Mouse (Mus musculus) monocyte, adult 2 months (primary cell): ENCODE measurements at regions not wholly inside any gene's neighbourhood (a gene's known extent, or its start where the extent isn't known, plus 50 kb on each side); places are given as distances from the start of the nearest gene placed in this dataset.
"Not testable (repeated sequence)": the region's sequence is repeated elsewhere in the genome, so short reads cannot be mapped to it uniquely, and the experiment has no call there.

Source experiments
- DNase-seq, 2 experiments: peaks; one replicate each; pipeline ENCODE4 v3.0.0; 2022; ENCODE audit warnings: low spot score in 2 of 2, low read depth in 1 of 2

DNA sequence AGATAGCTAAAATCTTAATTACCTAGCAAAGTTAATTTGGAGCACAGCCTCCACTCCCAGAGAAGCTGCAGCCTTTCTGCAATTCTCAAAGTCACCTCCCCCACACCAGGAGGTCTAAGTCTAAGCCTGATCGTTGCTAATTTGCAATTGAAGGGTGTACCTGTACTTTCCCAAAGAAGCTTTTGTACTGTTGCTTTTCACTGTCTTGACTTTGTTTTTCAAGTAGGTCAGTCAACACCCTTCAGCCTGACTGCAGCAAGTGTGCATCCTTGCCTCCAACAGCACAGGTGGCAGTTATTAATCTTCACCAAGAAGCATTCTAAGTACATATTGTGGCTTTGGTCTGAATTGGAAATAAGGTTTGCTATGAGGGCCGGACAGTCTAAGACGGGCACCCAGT is 91.7 kb upstream of the Slc22a30 start:
- DNase-seq = not testable (repeated sequence)

- DNase-seq = not testable (repeated sequence)
These were observed 92.6 kb upstream of the Slc22a30 start for GRCm38 (mm10) chr19:8497526-8497925.

GRCm38 (mm10) chr19:8517721-8518120 is 73.3 kb upstream of the Slc22a8 start:
- not testable (repeated sequence) for DNase-seq

DNA sequence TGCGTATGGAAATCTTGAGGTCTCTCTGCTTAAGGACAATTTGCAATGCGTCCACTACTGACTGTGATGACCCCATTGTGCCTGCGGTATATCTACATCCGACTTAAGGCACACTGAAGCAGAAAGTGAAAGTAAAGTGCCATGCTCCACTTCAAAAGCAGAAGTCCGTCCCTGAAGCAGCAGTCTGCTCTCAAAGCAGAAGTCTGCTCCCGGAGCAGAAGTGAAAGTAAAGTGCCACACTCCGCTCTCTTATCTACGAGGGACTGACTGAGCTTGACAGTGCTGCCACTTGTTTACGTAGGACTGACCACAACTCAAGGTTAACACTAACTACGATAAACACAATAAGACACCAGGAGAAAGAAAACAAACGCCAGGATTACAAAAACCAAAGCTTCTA is 72.8 kb upstream of the Slc22a8 start:
- peak; percentile 63 for DNase-seq

GRCm38 (mm10) chr19:8518933-8519332 is 72.1 kb upstream of the Slc22a8 start:
- DNase-seq = not testable (repeated sequence)

GRCm38 (mm10) chr19:8534597-8534996 is 56.5 kb upstream of the Slc22a8 start:
- no peak for DNase-seq

GRCm38 (mm10) chr19:8536085-8536484 is 55.0 kb upstream of the Slc22a8 start:
- DNase-seq = no peak
